Mouse (Mus musculus): Measurements from ENCODE around the gene Rcn3. TPM values are rescaled to one million over a fixed set of nuclear protein-coding genes. Genes with fewer than 3 reads are reported as not detected.

Rcn3 gene
- polyA plus RNA-seq, 1 experiment, result 0.91 TPM

- H3K4me3 ChIP-seq (replicated peaks), result no peak overlapping the region
- TF ChIP-seq TAL1 (IDR thresholded peaks at IDR 0.05; ENCODE audit: low read length), result no peak
- TF ChIP-seq GATA1 (IDR thresholded peaks at IDR 0.05; ENCODE audit: low read length), result no peak
- H3K4me1 ChIP-seq (ENCODE audit: control insufficient read depth), result peaks cover 37% of the 10 kb centered on the region
- peaks cover 4% of the 10 kb centered on the region; the same call in 1 of the 2 replicates for H3K27me3 ChIP-seq (ENCODE audit: control insufficient read depth)
- H3K9me3 ChIP-seq (ENCODE audit: control insufficient read depth, low read length), result no peaks in the 10 kb centered on the region
- H3K36me3 ChIP-seq (ENCODE audit: control insufficient read depth), result no peaks in the 10 kb centered on the region
Measured at GRCm38 (mm10) chr7:45092828-45093515, 951 bp upstream of the Rcn3 start.

- Histone ChIP-seq H3K9me3 (ENCODE audit: control insufficient read depth, low read length) (peaks cover under 1% of the 10 kb centered on the region), H3K36me3 (ENCODE audit: control insufficient read depth) (no peaks in the 10 kb centered on the region; the same call in 1 of the 2 replicates), H3K27me3 (ENCODE audit: control insufficient read depth) (peaks cover 4% of the 10 kb centered on the region; the same call in 1 of the 2 replicates), H3K4me3 (replicated peaks) (peak overlapping the region; percentile 56), H3K4me1 (ENCODE audit: control insufficient read depth) (peaks cover 37% of the 10 kb centered on the region)
- no peak for TF ChIP-seq TAL1 (IDR thresholded peaks at IDR 0.05; ENCODE audit: low read length)
- no peak for TF ChIP-seq GATA1 (IDR thresholded peaks at IDR 0.05; ENCODE audit: low read length)
Measured at GRCm38 (mm10) chr7:45091001-45091990, 725 bp downstream of the Rcn3 start.

DNA sequence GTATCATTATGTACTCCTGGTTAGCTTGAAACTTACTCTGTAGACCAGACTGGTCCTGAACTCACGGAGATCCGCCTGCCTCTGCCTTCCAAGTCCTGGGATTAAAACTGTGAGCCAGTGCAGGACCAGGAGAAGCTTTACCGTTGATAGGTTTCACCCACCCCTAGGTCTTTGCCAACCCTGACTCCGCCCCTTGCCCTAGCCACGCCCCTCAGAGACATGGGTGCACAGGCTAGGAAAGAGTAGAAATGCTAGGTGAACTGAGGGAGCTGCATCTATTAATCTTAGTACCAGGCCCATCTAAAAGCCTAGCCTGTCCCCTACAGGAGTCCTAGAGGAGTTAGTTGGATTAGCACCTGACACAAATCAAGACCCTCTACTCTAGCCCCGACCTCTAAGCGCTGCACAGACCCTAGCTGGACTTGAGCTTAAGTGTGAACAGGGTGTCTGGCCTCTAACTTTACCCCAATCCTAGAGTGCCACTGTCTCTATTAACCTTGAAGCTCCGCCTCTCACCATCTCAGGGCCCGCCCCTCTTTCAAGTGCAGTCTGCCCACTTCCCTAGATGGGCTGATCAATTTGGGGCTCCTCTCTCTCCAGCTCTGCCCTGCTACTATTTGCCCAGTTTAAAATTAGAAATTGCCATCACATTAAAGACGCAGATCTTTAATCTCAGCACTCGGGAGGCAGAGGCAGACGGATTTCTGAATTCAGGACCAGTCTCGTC, 1.6 kb downstream of the Rcn3 start:
- H3K36me3 ChIP-seq (ENCODE audit: control insufficient read depth), result peaks cover 4% of the 10 kb centered on the region
- no peak overlapping the region for H3K4me3 ChIP-seq (replicated peaks)
- no peak for TF ChIP-seq TAL1 (IDR thresholded peaks at IDR 0.05; ENCODE audit: low read length)
- no peak for TF ChIP-seq GATA1 (IDR thresholded peaks at IDR 0.05; ENCODE audit: low read length)
- H3K9me3 ChIP-seq (ENCODE audit: control insufficient read depth, low read length), result peaks cover 5% of the 10 kb centered on the region
- peaks cover 4% of the 10 kb centered on the region; the same call in 1 of the 2 replicates for H3K27me3 ChIP-seq (ENCODE audit: control insufficient read depth)
- H3K4me1 ChIP-seq (ENCODE audit: control insufficient read depth), result peaks cover 37% of the 10 kb centered on the region

DNA sequence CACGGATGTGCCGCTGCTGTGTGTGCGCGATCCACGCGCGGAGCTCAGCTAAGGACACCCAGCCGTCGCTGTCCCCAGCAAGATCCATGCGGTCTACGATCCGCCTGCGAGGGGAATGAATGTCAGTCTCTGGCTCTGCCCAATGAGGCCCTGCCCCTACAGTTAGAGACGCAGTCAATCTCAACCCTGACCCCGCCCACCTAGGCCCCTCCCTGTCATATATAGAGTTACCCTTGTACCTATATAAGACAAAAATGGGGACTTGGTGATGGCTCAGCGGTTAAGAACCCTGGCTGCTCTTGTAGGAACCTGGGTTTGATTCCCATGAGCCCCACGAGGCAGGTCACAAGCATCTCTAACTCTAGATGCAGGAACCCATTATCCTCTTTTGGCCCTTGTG, 3.4 kb downstream of the Rcn3 start:
- Histone ChIP-seq H3K4me1 (ENCODE audit: control insufficient read depth) (peaks cover 34% of the 10 kb centered on the region), H3K27me3 (ENCODE audit: control insufficient read depth) (peaks cover 4% of the 10 kb centered on the region; the same call in 1 of the 2 replicates), H3K9me3 (ENCODE audit: control insufficient read depth, low read length) (peaks cover 5% of the 10 kb centered on the region), H3K4me3 (replicated peaks) (no peak overlapping the region), H3K36me3 (ENCODE audit: control insufficient read depth) (peaks cover 4% of the 10 kb centered on the region)
- no peak for TF ChIP-seq GATA1 (IDR thresholded peaks at IDR 0.05; ENCODE audit: low read length)
- TF ChIP-seq TAL1 (IDR thresholded peaks at IDR 0.05; ENCODE audit: low read length), result no peak

- H3K36me3 ChIP-seq (ENCODE audit: control insufficient read depth), result peaks cover 4% of the 10 kb centered on the region
- no peak for TF ChIP-seq TAL1 (IDR thresholded peaks at IDR 0.05; ENCODE audit: low read length)
- no peak for TF ChIP-seq GATA1 (IDR thresholded peaks at IDR 0.05; ENCODE audit: low read length)
- peaks cover 33% of the 10 kb centered on the region for H3K4me1 ChIP-seq (ENCODE audit: control insufficient read depth)
- no peaks in the 10 kb centered on the region for H3K27me3 ChIP-seq (ENCODE audit: control insufficient read depth)
- peaks cover 5% of the 10 kb centered on the region for H3K9me3 ChIP-seq (ENCODE audit: control insufficient read depth, low read length)
- no peak overlapping the region for H3K4me3 ChIP-seq (replicated peaks)
Measured at GRCm38 (mm10) chr7:45086084-45086483, 5.9 kb downstream of the Rcn3 start.

DNA sequence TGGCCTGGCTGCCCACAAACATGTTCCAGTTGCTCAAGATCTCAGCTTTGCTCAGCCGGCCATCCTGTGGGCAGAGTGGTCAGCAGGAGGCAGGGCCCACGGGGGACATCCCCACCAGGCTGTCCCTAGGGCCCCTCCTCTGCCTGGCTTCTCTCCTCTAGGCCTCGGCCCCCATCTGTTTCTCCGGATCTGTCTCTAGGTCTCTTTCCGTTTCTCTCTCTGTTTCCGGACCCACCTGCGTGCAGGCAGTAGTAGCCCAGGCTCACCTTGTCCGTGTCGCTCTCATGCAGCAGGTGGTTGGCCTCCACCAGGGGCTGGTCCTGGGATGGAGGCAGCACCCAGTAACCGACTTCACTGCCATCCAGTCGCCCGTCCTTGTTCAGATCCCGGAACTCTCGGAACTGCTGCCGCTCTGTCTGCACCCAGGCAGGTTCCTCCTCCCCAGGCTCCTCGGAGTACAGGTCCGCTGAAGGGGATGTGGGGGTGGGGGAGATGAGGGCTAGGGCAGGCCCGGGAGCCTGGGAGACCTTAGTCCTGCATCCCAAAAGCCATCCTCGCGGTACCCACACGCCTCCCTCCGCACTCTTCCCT, 8.6 kb downstream of the Rcn3 start:
- Histone ChIP-seq H3K36me3 (ENCODE audit: control insufficient read depth) (peaks cover 4% of the 10 kb centered on the region), H3K9me3 (ENCODE audit: control insufficient read depth, low read length) (peaks cover 5% of the 10 kb centered on the region), H3K27me3 (ENCODE audit: control insufficient read depth) (no peaks in the 10 kb centered on the region), H3K4me3 (replicated peaks) (peak overlapping the region; percentile 10), H3K4me1 (ENCODE audit: control insufficient read depth) (peaks cover 27% of the 10 kb centered on the region)
- TF ChIP-seq TAL1 (IDR thresholded peaks at IDR 0.05; ENCODE audit: low read length), result no peak
- no peak for TF ChIP-seq GATA1 (IDR thresholded peaks at IDR 0.05; ENCODE audit: low read length)

- Histone ChIP-seq H3K36me3 (ENCODE audit: control insufficient read depth) (peaks cover 10% of the 10 kb centered on the region), H3K27me3 (ENCODE audit: control insufficient read depth) (no peaks in the 10 kb centered on the region), H3K9me3 (ENCODE audit: control insufficient read depth, low read length) (peaks cover 5% of the 10 kb centered on the region), H3K4me3 (replicated peaks) (peak overlapping the region; percentile 35), H3K4me1 (ENCODE audit: control insufficient read depth) (peaks cover 28% of the 10 kb centered on the region)
- TF ChIP-seq TAL1 (IDR thresholded peaks at IDR 0.05; ENCODE audit: low read length) (no peak), GATA1 (IDR thresholded peaks at IDR 0.05; ENCODE audit: low read length) (no peak)
Measured at GRCm38 (mm10) chr7:45082401-45083299, 9.4 kb downstream of the Rcn3 start.

Data from erythroblast, embryonic 14.5 days (primary cell).